Mouse (Mus musculus) frontal cortex, postnatal 14 days (tissue): ENCODE measurements around the gene Dock6.
A peak's percentile ranks its signal among the peaks of the same experiment; 100 is the strongest.
"Not testable (repeated sequence)": the region's sequence is repeated elsewhere in the genome, so short reads cannot be mapped to it uniquely, and the experiment has no call there.

Experiments used
- DNase-seq, 2 experiments: peaks; one replicate each; pipeline ENCODE4 v3.0.0; 2022; ENCODE audit warnings: low spot score in 2 of 2

Gene Dock6

GRCm38 (mm10) chr9:21852128-21853091 is at the start of gene Dock6:
Dock6 (minus strand) TSS chr9:21852635.
- DNase-seq: peak; percentile 74 to 77

- peak; percentile 38 to 52 for DNase-seq
Observed at GRCm38 (mm10) chr9:21901223-21901820, 48.9 kb upstream of the Dock6 start.

GRCm38 (mm10) chr9:21889229-21889628 is 36.8 kb upstream of the Dock6 start:
- DNase-seq: no peak

GRCm38 (mm10) chr9:21876601-21877000 is 24.2 kb upstream of the Dock6 start:
- DNase-seq: no peak

- DNase-seq: no peak
Observed at GRCm38 (mm10) chr9:21872204-21872603, 19.8 kb upstream of the Dock6 start.

- peak in 1 of 2 experiments; percentile 21 for DNase-seq
Observed at GRCm38 (mm10) chr9:21870879-21871524, 18.6 kb upstream of the Dock6 start.

GRCm38 (mm10) chr9:21869290-21869689 is 16.9 kb upstream of the Dock6 start:
- not testable (repeated sequence) for DNase-seq

- DNase-seq: no peak
Observed at GRCm38 (mm10) chr9:21867726-21868125, 15.3 kb upstream of the Dock6 start.

GRCm38 (mm10) chr9:21866641-21867040 is 14.2 kb upstream of the Dock6 start:
- DNase-seq: no peak

- no peak for DNase-seq
Observed at GRCm38 (mm10) chr9:21865673-21866398, 13.4 kb upstream of the Dock6 start.

GRCm38 (mm10) chr9:21862181-21862580 is 9.7 kb upstream of the Dock6 start:
- DNase-seq: no peak

GRCm38 (mm10) chr9:21860349-21860748 is 7.9 kb upstream of the Dock6 start:
- DNase-seq: not testable (repeated sequence)

GRCm38 (mm10) chr9:21859606-21860005 is 7.2 kb upstream of the Dock6 start:
- DNase-seq: no peak

GRCm38 (mm10) chr9:21858084-21858483 is 5.6 kb upstream of the Dock6 start:
- DNase-seq: no peak

- no peak for DNase-seq
Observed at GRCm38 (mm10) chr9:21857501-21857900, 5.1 kb upstream of the Dock6 start.

GRCm38 (mm10) chr9:21854894-21855293 is 2.5 kb upstream of the Dock6 start:
- DNase-seq: no peak

GRCm38 (mm10) chr9:21853961-21854360 is 1.5 kb upstream of the Dock6 start:
- no peak for DNase-seq

GRCm38 (mm10) chr9:21851084-21851483 is 1.4 kb downstream of the Dock6 start:
- DNase-seq: no peak

GRCm38 (mm10) chr9:21849691-21850677 is 2.5 kb downstream of the Dock6 start:
- DNase-seq: no peak

- no peak for DNase-seq
Observed at GRCm38 (mm10) chr9:21847926-21848325, 4.5 kb downstream of the Dock6 start.
